Mouse (Mus musculus): ENCODE results near the gene H6pd.

DNA sequence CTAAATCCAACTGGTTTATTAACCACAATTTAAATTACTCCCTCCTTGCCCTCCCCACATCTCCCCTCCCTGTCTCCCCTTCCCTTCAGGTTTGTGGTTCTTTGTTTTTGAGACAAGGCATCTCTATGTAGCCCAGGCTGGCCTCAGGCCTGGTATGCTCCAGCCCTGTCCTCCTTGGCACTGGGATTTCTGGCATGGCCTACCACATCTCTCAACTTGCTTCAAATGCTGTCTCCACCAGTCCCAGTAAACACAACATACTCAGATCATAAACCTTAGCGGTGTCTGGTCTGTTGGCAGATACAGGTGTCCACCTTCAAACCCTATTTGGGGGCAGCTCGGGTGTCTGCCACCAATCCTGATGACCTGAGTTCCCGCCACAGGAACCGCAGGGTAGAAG is 5.2 kb downstream of the H6pd start:
- TF ChIP-seq CTCF (conservative IDR thresholded peaks at IDR 0.05; ENCODE audit: low read length) (no peak), POU5F1 (IDR thresholded peaks at IDR 0.05; ENCODE audit: borderline replicate concordance, low read length) (no peak)

Measured in E14TG2a.4 (cell line).